Mouse (Mus musculus) embryo, embryonic 10.5 days (tissue): ENCODE measurements around the gene Itpr3.

Source experiments
- DNase-seq: peaks from one replicate; pipeline ENCODE4 v3.0.0-alpha.2; 2015; ENCODE audit warnings: low spot score

Gene Itpr3

DNA sequence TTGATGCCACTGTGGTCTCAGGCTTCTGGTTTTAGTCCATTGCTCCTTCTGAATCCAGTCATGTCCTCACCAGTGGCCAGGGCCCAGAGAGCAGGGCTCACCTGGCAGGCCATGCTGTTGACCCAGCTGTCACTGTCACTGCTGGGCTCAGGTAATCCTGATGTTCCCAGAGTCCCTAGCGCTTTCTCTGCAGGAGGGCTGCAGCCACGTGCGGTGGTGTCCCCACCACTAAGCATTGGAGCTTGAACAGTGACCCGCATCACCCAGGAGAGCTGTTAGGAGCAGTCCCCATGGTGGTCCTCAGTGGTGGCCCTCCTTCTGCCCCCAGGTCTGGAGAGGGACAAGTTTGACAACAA is 62.4 kb downstream of the Itpr3 start:
- no peak for DNase-seq

DNA sequence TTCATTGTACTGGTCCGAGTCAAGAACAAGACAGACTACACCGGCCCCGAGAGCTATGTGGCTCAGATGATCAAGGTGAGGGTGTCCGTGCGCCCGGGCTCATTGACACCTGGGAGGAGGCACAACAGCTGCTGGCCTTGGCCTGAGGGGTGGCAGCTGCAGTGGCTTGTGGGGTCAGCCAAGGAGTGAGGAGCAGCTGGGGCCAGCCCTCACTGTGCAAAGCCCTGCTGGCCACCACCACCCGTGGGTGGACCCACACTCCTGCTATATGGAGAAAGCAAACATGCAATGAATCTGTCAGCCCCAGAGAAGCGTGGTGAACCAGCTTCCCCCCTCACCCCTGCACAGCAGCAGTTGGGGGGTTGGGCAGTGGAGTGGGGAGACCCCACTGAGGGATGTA is 62.9 kb downstream of the Itpr3 start:
- DNase-seq, result no peak

- DNase-seq, result peak; percentile 72
These were observed 63.5 kb downstream of the Itpr3 start for GRCm38 (mm10) chr17:27120561-27121024.

DNA sequence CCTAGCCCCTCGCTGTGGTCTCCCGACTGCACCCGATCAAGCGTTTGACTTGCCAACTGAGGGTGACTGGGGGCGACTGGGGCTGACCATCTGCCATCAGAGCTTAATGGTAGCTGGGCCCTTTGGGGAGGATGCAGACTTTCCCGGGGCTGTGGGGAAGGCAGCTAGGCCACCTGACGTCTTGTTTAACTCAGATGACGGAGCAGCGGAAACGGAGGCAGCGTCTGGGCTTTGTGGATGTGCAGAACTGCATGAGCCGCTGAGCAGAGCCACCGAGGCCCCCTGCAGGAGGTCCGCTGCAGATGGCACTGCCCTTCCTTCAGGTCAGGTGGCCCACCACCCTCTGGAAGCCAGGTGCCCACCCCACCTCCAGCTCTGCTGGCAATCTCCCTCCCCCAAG is 64.2 kb downstream of the Itpr3 start:
- no peak for DNase-seq

- no peak for DNase-seq
These were observed 64.7 kb downstream of the Itpr3 start for GRCm38 (mm10) chr17:27121781-27122180.

DNA sequence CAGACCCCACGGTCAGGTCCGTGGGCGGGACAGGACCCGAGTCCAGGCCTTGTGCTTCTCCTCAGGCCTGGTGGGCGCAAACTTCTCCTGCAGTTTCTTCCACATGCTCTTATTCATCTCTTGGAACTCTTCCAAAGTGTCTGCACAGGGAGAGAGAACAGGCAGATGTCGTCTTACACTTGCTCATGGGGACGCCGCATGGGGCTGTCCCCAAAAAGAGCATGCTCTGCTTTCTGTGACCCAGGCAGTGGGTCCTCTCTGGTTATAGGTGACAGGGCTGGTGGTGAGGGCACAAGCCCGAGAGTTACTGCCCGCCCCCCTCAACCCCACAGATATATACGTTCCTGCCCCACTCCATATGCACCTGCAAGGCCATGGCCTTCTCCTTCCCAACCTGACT is 65.6 kb downstream of the Itpr3 start:
- no peak for DNase-seq

DNA sequence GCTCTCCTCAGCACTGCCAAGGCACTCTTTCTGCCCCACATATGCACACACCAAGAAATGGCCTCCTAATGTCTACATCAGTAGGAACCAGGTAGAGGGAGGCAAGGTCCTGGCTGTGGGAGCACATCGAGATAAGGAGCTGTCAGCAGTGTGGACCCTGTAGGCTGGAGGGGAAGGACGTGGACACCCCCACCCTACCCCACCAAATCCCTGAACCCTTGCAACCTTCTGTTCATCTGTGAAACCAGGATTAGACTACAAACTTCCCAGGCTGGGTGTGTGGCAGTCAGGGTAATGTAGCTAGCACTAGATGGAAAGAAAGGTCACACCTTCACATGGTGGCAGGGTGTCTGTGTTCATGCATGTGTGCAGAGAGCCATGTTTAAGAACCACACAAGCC is 66.0 kb downstream of the Itpr3 start:
- DNase-seq, result no peak

DNA sequence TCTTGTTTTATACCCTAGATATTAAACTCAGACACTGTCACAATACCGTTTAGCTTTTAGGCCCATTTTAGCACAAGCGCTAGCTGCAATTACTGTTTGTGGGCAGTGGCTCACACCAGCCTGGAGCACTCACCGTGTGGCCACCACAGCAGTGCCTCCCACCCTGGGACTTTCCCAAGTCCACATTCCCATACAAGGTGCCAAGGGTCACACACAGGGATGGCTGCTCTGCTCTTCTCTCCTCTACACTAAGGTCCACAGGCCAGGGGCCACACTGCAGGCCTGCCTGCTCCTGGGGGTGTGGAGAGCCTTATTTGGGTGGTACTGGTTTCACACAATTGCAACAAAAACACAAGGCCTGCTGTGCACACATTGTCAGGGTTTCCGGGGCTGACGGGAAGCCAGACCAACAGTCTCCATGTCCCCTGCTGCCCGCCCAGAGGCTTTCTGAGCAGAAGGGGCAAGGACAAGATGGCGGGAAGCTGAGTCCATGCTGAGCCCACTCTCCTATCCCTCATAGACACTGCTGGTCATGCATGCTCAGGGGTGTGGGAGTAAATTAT is 66.8 kb downstream of the Itpr3 start:
- DNase-seq, result no peak

GRCm38 (mm10) chr17:27125185-27125584 is 68.1 kb downstream of the Itpr3 start:
- peak; percentile 76 for DNase-seq

- no peak for DNase-seq
These were observed 68.6 kb downstream of the Itpr3 start for GRCm38 (mm10) chr17:27125669-27126202.

- no peak for DNase-seq
These were observed 69.9 kb downstream of the Itpr3 start for GRCm38 (mm10) chr17:27126974-27127373.

DNA sequence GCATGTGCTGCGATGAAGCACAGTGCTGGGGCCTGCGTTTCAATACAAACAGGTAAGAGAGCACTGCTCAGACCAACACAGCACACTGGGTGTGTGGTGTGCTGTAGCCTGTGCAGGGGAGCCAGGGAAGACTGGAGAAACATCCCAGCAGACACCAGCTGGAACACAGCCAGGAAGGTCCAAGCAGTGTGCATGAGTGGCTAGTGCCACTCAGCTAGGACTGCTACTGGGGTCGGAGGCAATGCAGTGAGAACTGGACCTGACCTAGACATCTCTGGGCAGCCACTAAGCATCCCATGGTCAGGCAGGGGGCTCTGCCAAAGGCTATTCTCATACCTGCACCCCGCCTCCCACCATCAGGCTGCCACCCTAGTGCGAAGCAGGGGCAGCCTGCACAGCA is 71.1 kb downstream of the Itpr3 start:
- DNase-seq, result no peak

- no peak for DNase-seq
These were observed 72.2 kb downstream of the Itpr3 start for GRCm38 (mm10) chr17:27129291-27129690.

DNA sequence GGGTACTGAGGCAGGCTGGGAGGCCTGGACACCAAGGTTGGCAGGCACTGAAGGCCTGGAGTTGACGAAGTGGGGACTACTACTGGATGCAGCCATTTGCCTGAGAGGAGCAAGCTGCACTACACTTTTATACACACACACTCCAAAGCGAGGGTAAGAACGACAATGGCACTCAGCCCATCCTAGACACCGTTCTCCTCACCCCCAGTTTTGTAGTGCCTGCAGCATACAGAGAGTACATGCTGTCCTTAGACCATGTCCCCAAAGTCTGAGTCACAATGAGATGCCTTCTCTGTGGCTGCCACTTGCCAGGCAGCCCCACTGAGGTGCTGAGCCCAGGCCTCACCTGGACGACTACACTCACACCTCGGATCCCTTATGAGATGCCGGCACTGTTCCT is 72.7 kb downstream of the Itpr3 start:
- DNase-seq, result no peak

- no peak for DNase-seq
These were observed 73.1 kb downstream of the Itpr3 start for GRCm38 (mm10) chr17:27130246-27130645.

GRCm38 (mm10) chr17:27131240-27131665 is 74.1 kb downstream of the Itpr3 start:
- no peak for DNase-seq

GRCm38 (mm10) chr17:27132238-27132637 is 75.1 kb downstream of the Itpr3 start:
- no peak for DNase-seq

- DNase-seq, result peak; percentile 99
These were observed 76.5 kb downstream of the Itpr3 start, which contains the start of gene Uqcc2 for GRCm38 (mm10) chr17:27133551-27134141. TSS of gene Uqcc2 (minus strand) at chr17:27133916.

DNA sequence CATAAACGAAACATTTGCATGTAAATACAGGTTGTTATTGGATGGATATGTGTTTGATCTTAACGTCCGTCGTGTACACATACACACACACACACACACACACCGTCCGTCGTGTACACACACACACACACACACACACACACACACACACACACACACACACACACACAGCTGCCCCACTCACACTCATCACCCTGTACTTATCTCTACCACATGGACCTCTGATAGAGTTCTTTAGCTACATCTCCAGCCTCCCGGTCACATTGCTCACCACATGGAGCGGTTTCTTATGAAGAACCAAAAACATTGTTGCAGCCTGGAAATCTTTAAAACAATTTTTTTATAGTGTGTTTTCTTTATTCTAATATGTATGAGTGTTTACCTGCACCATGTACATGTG is 77.1 kb downstream of the Itpr3 start:
- DNase-seq, result no peak

GRCm38 (mm10) chr17:27134715-27135114 is 77.6 kb downstream of the Itpr3 start:
- DNase-seq, result no peak

GRCm38 (mm10) chr17:27138396-27138795 is 81.3 kb downstream of the Itpr3 start:
- DNase-seq, result no peak

DNA sequence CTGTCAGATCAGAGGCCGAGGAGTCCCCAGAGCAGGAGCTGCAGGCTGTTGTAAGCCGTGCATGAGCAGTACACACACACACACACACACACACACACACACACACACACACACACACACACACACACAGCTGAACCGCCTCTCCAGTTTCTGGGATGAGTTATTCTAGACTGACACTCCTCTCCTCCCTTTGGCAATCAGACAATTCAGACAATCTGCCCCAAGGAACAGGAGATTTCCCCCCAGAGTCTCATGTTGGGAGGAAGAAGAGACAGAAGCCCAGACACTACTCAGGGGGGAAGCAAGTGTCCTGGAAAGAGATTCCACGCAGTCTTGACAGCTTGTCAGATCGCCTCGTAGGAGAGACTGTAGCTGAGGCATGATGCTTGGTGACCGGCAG is 82.2 kb downstream of the Itpr3 start:
- no peak for DNase-seq

DNA sequence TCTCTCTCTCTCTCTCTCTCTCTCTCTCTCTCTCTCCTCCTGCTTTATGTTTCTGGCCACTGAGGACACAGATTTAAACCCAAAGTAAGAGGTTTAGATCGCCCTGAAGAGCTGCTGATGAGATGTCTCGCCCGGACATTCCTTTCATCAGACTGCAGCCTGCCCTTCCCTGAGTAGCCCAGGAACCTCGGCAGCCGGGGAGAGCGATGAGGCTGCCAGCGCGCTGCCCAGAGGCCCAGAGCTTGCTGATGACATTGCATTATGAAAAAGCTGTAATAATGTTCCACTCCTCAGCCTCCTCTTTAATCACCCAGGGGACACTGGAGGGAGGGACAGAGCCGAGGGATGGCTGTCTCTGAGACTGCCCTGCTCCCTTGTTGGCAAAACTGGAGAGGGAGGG is 83.2 kb downstream of the Itpr3 start:
- no peak for DNase-seq

DNA sequence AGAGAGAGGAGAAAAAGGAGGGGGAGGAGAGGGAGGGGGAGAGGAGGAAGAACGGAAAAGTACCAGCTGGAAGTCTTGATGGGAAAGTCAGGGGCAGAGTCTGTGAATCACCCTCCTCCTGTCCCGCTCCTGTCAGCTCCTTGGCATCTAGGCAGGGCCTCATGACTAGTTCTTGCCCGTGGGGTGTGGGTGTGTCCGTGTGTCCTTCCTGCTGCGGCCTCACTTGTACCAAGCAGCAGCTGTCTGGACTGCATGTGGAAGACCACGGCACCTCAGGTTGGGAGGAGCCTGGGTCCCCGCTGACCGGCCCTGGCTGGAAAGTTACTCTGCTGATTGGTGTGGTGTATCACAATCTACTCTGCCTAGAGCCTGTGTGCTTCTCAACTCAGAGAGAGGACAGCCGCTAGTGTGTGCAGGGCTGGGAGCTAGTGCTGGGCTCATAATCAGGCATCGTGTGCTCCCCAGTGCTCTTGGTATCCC is 84.9 kb downstream of the Itpr3 start:
- no peak for DNase-seq
